Mouse (Mus musculus): ENCODE results near the gene Abca1. TPM values are rescaled to one million over a fixed set of nuclear protein-coding genes. Genes with fewer than 3 reads are reported as not detected.

The Abca1 gene
- polyA plus RNA-seq, 1 experiment from 2014 or later, result 9.3 TPM

DNA sequence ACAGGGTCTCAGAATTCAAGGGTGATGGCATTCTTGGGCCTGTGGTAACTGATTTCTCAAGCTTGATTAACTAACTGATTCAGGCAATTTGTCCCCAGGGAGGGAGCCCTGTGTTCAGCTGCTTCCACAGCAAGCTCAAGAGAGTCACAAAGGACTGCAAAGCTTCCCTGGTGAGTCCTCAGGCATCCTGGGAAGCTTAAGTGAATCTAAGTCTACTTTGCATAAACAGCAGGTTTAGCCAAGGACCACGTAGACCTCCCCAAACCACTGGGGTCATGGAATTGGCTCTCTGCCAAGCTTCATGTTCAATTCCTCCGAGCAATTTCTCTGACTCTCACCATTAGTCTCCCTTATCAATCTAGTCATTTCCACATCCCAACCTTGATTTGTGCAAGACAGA, 12.2 kb downstream of the Abca1 start:
- Histone ChIP-seq H3K4me2 (replicated peaks) (no peak overlapping the region), H3K27ac (no peak overlapping the region), H3K27me3 (replicated peaks) (no peaks in the 10 kb centered on the region), H3K36me3 (no peaks in the 10 kb centered on the region), H3K4me3 (no peak overlapping the region), H3K9ac (no peak overlapping the region), H3K4me1 (peaks cover 12% of the 10 kb centered on the region; the same call in 1 of the 2 replicates), H3K9me3 (no peaks in the 10 kb centered on the region)
- WGBS, result 24% methylated on average over 2 of the region's 2 CpGs
- ATAC-seq (ENCODE audit: low FRiP score, low read depth), result no peak

DNA sequence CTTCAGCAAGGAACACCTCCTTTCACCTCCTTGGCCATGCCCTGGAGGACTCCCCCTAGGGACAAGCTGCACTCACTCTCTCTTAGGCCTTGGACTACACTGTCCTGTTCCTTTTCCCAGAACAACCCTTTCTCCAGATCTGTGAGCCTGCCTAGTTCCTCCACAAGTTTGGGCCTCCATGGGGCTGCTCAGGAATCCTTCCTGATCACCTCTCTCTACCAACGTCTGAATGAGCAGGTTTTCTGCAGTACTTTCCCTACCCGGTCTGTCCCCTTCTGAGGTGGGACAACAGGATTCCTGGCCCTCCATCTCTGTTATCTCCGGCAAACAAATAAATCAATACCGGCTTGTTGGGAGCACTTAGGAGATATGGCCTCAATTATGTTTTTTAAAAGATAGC, 12.6 kb downstream of the Abca1 start:
- Histone ChIP-seq H3K4me1 (peaks cover 11% of the 10 kb centered on the region; the same call in 1 of the 2 replicates), H3K27ac (no peak overlapping the region), H3K4me3 (no peak overlapping the region), H3K36me3 (no peaks in the 10 kb centered on the region), H3K4me2 (replicated peaks) (no peak overlapping the region), H3K9ac (no peak overlapping the region), H3K9me3 (no peaks in the 10 kb centered on the region), H3K27me3 (replicated peaks) (no peaks in the 10 kb centered on the region)
- no peak for ATAC-seq (ENCODE audit: low FRiP score, low read depth)
- WGBS, result 55% methylated on average over 4 of the region's 4 CpGs

DNA sequence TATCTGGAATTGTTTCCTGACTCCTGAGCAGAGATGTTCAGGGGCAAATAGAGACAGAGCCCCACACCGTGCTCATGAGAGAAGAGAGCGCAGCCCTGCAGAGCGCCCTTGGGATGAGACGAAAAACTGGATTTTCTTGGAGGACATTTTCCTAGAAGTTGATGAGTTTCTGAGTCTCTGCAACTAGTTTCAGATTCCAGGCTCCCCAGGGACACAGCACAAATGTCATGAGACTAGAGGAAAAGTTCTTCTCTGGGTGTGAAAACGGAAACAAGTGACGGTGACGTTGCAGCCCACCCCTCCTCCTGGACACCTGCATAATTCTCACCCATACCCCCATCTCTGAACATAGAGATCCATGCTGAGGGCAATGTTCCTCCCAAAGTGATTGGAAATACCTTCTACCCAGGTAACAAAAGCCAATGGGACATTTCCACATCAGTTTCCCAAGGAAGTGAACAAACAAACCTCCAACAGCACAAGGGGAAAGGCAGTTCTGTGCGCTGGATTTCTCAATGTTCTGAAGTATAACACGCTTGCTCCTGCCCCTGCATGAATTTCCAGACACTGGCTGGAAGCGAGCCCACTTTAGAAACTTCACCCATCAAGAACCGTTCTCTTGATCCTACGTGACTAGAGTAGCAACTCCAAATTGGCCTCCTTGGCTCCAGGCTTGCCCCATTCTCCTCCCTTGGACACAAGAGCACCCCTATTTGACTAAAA, 13.3 kb downstream of the Abca1 start:
- H3K4me2 ChIP-seq (replicated peaks), result no peak overlapping the region
- no peak overlapping the region for H3K9ac ChIP-seq
- no peaks in the 10 kb centered on the region for H3K27me3 ChIP-seq (replicated peaks)
- H3K4me1 ChIP-seq, result peaks cover 11% of the 10 kb centered on the region; the same call in 1 of the 2 replicates
- no peak overlapping the region for H3K27ac ChIP-seq
- 90% methylated on average over 12 of the region's 12 CpGs for WGBS
- ATAC-seq (ENCODE audit: low FRiP score, low read depth), result no peak
- H3K4me3 ChIP-seq, result no peak overlapping the region
- no peaks in the 10 kb centered on the region for H3K9me3 ChIP-seq
- H3K36me3 ChIP-seq, result no peaks in the 10 kb centered on the region

DNA sequence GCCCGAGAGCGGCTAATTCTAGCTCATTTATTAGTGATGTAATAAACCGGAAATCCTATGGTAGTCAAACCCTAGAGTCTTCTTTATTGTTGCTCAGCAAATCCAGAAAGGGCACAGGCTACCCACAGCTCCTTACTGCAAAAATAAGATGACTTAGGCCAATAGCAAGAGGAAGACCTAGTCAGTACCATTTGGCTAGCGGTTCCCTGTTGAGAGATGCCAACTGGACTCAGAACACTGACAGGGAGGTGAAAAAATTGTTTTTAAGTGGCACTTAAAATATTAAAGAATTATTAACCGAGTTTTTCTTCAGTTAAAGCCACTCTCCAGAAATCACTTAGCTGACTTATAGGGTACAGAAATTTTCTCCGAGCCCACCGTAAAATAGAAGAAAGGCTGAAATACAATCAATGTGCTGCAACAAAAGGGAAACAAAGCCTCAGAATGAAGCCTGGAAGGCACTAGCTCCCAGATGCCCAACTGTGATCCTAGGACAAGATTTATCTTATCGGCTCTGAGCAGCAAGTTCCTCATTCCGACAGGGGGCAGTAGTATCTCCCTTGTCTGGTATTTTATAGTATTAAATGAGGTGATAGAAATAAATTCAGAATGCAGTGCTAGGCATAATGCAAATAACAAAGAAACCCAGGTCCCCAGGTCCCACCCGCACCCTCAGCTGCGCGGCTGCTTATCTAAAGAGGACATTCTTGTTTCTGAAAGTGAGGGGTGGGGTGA, 14.1 kb downstream of the Abca1 start:
- Histone ChIP-seq H3K9ac (no peak overlapping the region), H3K27ac (no peak overlapping the region), H3K27me3 (replicated peaks) (no peaks in the 10 kb centered on the region), H3K4me1 (peaks cover 11% of the 10 kb centered on the region; the same call in 1 of the 2 replicates), H3K36me3 (no peaks in the 10 kb centered on the region), H3K9me3 (no peaks in the 10 kb centered on the region), H3K4me2 (replicated peaks) (no peak overlapping the region), H3K4me3 (no peak overlapping the region)
- WGBS, result 79% methylated on average over 12 of the region's 12 CpGs
- ATAC-seq (ENCODE audit: low FRiP score, low read depth), result no peak

DNA sequence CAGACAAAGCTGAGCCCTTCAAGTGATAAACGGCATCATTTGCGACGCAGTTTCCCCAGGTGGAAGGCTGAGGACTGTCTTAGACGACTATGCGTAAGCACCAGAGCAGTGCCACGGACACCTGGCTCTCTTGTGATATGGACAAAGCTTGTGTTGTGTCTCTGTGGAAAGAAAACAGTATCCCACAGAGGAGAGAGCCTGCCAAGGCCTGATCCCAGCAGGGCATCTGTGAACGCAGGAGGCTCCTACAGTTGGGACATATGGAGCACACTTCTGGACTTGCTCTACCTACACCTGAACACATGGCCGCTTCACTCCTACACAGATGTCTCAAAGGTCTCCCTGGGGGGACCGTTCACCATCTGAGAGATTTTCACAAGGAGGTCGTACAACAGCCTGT, 15.1 kb downstream of the Abca1 start:
- ATAC-seq (ENCODE audit: low FRiP score, low read depth), result no peak
- H3K9me3 ChIP-seq, result no peaks in the 10 kb centered on the region
- WGBS, result 71% methylated on average over 10 of the region's 10 CpGs

DNA sequence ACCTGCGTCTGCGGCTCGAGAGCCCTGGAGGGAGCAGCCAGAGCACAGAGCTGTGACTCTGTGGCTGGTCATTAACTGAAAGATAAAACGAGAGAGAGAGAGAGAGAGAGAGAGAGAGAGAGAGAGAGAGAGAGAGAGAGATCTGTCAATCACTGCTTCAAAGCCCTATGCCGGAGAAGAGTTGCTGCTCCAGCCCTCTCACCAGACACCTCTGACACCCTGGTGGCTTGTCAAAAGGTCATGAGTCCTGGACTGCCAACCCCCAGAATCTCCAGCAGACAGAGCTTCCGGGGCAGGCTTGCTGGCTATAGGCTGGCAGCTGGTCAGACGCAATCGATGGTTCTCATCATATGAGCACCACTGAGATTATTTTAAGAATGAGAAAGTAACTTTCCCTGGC, 15.7 kb downstream of the Abca1 start:
- Histone ChIP-seq H3K36me3 (no peaks in the 10 kb centered on the region), H3K9ac (no peak overlapping the region), H3K9me3 (no peaks in the 10 kb centered on the region), H3K4me2 (replicated peaks) (no peak overlapping the region), H3K4me3 (no peak overlapping the region), H3K4me1 (peaks cover 11% of the 10 kb centered on the region; the same call in 1 of the 2 replicates), H3K27ac (no peak overlapping the region), H3K27me3 (replicated peaks) (no peaks in the 10 kb centered on the region)
- 72% methylated on average over 8 of the region's 8 CpGs for WGBS
- ATAC-seq (ENCODE audit: low FRiP score, low read depth), result no peak

More for the DNA sequence above, 15.1 kb downstream of the Abca1 start:
- Histone ChIP-seq H3K9ac (no peak overlapping the region), H3K27ac (no peak overlapping the region), H3K4me2 (replicated peaks) (no peak overlapping the region), H3K36me3 (no peaks in the 10 kb centered on the region), H3K27me3 (replicated peaks) (no peaks in the 10 kb centered on the region), H3K4me3 (no peak overlapping the region), H3K4me1 (peaks cover 11% of the 10 kb centered on the region; the same call in 1 of the 2 replicates)

DNA sequence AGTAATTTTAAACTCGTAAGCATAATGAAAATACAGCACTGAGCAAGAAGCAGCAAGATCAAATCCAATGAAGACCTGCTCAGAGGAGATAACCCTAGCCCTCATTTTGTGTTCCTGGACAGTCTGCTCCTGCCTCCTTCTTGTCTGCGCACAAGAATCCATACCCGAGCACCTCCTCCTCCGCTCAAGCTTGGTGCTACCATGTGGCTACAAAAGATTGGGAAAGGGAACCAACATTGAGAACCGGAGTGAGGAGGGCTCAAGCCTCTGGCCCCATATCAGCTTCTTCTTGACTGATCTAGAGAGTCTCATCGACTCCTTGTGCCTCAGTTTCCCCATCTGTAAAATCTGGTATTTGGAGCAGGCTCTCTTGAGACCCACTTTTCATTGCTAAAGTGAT, 19.0 kb downstream of the Abca1 start:
- Histone ChIP-seq H3K27me3 (replicated peaks) (no peaks in the 10 kb centered on the region), H3K9ac (no peak overlapping the region), H3K4me2 (replicated peaks) (no peak overlapping the region), H3K36me3 (no peaks in the 10 kb centered on the region), H3K9me3 (no peaks in the 10 kb centered on the region), H3K27ac (no peak overlapping the region), H3K4me3 (no peak overlapping the region), H3K4me1 (0 out of 2 replicates have a peak, but pooled peaks cover 4% of the 10 kb centered on the region)
- ATAC-seq (ENCODE audit: low FRiP score, low read depth), result no peak
- 94% methylated on average over 6 of the region's 6 CpGs for WGBS

DNA sequence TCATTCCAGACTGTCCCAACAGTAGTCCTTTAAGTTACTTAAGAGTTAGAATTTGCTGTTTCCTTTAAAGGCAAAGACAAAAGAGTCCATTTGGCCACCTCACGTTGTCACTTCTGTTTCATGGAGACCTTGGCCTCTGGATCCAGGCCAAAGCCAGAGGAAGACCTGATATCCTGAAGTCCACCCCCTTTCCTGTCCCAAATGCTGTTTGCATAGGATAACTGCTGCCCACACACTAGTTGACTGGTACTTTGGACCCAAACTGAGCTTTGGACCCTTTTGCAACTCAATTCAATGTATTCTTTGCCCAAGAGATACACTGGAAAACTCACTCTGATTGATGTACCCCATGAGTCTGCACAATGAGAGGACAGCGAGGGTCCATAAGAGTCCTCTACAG, 20.2 kb downstream of the Abca1 start:
- Histone ChIP-seq H3K36me3 (no peaks in the 10 kb centered on the region), H3K4me3 (no peak overlapping the region), H3K4me1 (no peaks in the 10 kb centered on the region), H3K4me2 (replicated peaks) (no peak overlapping the region), H3K27ac (no peak overlapping the region), H3K9ac (no peak overlapping the region), H3K9me3 (no peaks in the 10 kb centered on the region), H3K27me3 (replicated peaks) (no peaks in the 10 kb centered on the region)
- 88% methylated on average over 2 of the region's 2 CpGs for WGBS
- no peak for ATAC-seq (ENCODE audit: low FRiP score, low read depth)

DNA sequence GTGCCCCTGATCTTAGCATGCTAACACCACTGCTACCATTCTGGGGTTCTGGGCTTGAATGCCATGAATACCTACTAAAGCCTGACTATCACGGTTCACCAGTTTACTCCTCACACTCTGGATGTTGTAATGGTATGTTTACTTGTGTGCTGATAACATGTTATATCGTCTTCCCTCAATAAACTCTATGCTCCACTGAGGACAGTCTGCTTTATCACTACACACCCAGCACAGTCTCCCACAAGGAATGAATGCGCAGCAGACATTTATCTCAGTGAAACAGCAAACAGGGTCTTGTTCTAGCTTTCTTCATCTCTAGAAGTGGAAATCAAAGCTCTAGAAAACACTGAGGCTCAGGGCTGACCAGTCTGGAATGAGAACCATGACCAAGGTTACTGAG, 20.7 kb downstream of the Abca1 start:
- ATAC-seq (ENCODE audit: low FRiP score, low read depth), result no peak
- WGBS, result 96% methylated on average over 3 of the region's 3 CpGs
- Histone ChIP-seq H3K27me3 (replicated peaks) (no peaks in the 10 kb centered on the region), H3K9me3 (no peaks in the 10 kb centered on the region), H3K4me3 (no peak overlapping the region), H3K9ac (no peak overlapping the region), H3K36me3 (no peaks in the 10 kb centered on the region), H3K4me1 (no peaks in the 10 kb centered on the region), H3K27ac (no peak overlapping the region), H3K4me2 (replicated peaks) (no peak overlapping the region)

DNA sequence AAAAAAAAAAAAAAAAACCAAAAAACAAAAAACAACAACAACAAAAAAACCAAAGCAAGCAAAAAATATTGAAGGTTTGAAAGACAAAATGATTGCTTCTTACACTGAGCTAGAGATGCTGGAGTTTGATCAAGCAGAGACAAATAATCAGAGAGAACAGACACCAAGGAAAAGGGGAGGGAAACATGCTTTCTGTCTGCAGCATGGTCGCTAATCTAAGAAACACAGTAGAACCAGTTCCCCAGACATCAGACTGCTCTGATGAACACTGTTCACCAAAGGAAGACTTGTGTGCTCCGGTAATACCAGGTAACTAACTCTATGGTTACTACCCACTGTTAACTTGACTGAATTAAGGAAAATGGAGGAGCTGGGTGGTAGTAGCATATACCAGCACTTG, 22.6 kb downstream of the Abca1 start:
- H3K36me3 ChIP-seq, result no peaks in the 10 kb centered on the region
- H3K27ac ChIP-seq, result no peak overlapping the region
- H3K4me3 ChIP-seq, result no peak overlapping the region
- H3K4me2 ChIP-seq (replicated peaks), result no peak overlapping the region
- H3K9ac ChIP-seq, result no peak overlapping the region
- no peaks in the 10 kb centered on the region for H3K4me1 ChIP-seq
- WGBS, result 93% methylated on average over 2 of the region's 2 CpGs
- no peaks in the 10 kb centered on the region for H3K27me3 ChIP-seq (replicated peaks)
- ATAC-seq (ENCODE audit: low FRiP score, low read depth), result no peak
- no peaks in the 10 kb centered on the region for H3K9me3 ChIP-seq

DNA sequence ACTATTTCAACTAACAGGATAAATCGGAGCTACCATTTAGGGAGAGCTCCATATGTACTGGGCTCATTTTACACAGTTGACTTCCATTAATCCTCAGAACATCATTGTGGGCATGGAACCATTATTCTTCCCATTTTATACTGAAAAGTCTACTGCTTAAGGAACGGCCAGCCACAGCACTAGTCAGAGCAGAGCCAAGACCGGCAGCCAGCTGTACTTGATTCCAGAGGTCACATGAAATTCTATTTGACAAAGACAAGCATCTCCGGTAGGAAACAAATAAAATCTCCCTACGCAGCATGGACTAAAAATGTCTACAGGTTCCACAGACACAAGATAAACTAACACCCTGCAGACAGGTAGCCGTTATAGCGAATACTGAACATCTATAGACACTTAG, 24.9 kb downstream of the Abca1 start:
- no peak overlapping the region for H3K27ac ChIP-seq
- H3K27me3 ChIP-seq (replicated peaks), result no peaks in the 10 kb centered on the region
- H3K4me2 ChIP-seq (replicated peaks), result no peak overlapping the region
- no peak overlapping the region for H3K4me3 ChIP-seq
- H3K36me3 ChIP-seq, result peaks cover 7% of the 10 kb centered on the region
- ATAC-seq (ENCODE audit: low FRiP score, low read depth), result no peak
- H3K4me1 ChIP-seq, result no peaks in the 10 kb centered on the region
- no peaks in the 10 kb centered on the region for H3K9me3 ChIP-seq
- WGBS, result 88% methylated on average over 7 of the region's 7 CpGs
- no peak overlapping the region for H3K9ac ChIP-seq

DNA sequence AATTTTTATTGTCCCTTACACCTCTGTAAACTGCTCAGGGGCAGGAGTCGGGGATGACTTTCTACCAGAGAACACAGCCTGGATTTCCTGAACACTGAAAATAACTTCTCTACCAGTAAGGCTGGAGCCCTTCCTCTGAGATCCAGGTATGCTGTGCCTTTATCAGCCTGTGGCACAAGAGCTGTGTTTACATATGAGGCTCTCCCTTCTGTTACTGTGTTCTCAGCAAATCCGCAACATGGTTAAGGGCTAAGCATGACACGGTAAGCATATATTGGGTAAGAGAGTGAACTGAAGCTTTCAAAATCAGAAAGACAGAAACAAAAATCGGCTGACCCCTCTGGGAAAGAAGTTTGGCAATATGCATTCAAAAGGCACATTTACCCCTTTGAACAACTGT, 25.7 kb downstream of the Abca1 start:
- H3K4me2 ChIP-seq (replicated peaks), result no peak overlapping the region
- no peak for ATAC-seq (ENCODE audit: low FRiP score, low read depth)
- H3K27ac ChIP-seq, result no peak overlapping the region
- no peaks in the 10 kb centered on the region for H3K27me3 ChIP-seq (replicated peaks)
- H3K9me3 ChIP-seq, result no peaks in the 10 kb centered on the region
- WGBS, result 84% methylated on average over 4 of the region's 4 CpGs
- no peak overlapping the region for H3K9ac ChIP-seq
- no peaks in the 10 kb centered on the region for H3K4me1 ChIP-seq
- H3K36me3 ChIP-seq, result peaks cover 8% of the 10 kb centered on the region
- no peak overlapping the region for H3K4me3 ChIP-seq

DNA sequence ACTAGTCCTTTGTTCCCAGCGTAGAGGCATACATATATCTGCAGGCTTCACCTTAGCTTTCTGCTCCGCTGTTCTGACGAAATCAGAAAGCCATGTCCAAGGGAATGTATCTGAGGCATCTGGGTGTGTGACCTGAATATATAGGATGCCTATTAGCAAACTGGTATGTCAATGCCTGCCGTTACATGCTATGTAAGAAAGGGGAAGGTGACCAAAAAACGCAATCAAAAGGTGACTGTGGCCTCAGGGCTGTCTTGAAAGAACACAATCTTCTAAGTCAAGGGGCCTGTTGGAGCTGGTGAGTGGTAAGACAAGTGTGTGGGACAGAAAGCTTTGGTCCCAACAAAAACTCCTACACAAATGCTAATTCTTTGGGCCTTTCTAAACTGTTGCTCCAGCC, 28.2 kb downstream of the Abca1 start:
- Histone ChIP-seq H3K9ac (no peak overlapping the region), H3K4me3 (no peak overlapping the region), H3K27me3 (replicated peaks) (no peaks in the 10 kb centered on the region), H3K36me3 (peaks cover 27% of the 10 kb centered on the region), H3K4me1 (no peaks in the 10 kb centered on the region), H3K27ac (no peak overlapping the region), H3K4me2 (replicated peaks) (no peak overlapping the region), H3K9me3 (no peaks in the 10 kb centered on the region)
- ATAC-seq (ENCODE audit: low FRiP score, low read depth), result no peak
- 87% methylated on average over 5 of the region's 5 CpGs for WGBS

Data from neural tube, embryonic 12.5 days (tissue).